Mouse (Mus musculus): ENCODE measurements around the gene Hist1h2ac. TPM values are rescaled to one million over a fixed set of nuclear protein-coding genes. Genes with fewer than 3 reads are reported as not detected.
A peak's percentile ranks its signal among the peaks of the same experiment; 100 is the strongest.
"Not testable (repeated sequence)": the region's sequence is repeated elsewhere in the genome, so short reads cannot be mapped to it uniquely, and the experiment has no call there.

Hist1h2ac gene
- polyA plus RNA-seq (2014; fragmentation: Nextera tagmentation; extraction: Ambion mirVana), result 0.17 and 0.41 TPM in 2 replicates

GRCm38 (mm10) chr13:23683755-23684281, at the start of gene Hist1h2ac, which contains the start of gene Hist1h2bc:
TSS of gene Hist1h2ac (minus strand) at chr13:23683948.
TSS of gene Hist1h2bc (plus strand) at chr13:23684199.
- H3K27me3 ChIP-seq (ENCODE audit: control insufficient read depth, insufficient read depth, low read length), result no peaks in the 10 kb centered on the region
- no peaks in the 10 kb centered on the region for H3K36me3 ChIP-seq (ENCODE audit: control insufficient read depth, insufficient read depth, low read length)
- under 1% methylated on average over 32 of the region's 32 CpGs for WGBS
- ATAC-seq (ENCODE audit: low read depth), result peak; percentile 99
- H3K4me1 ChIP-seq (ENCODE audit: control insufficient read depth, insufficient read depth, low read length), result peaks cover 14% of the 10 kb centered on the region; the same call in 1 of the 2 replicates
- H3K9me3 ChIP-seq (ENCODE audit: control insufficient read depth, low read length), result no peaks in the 10 kb centered on the region
- peak within 1 kb of the TSS; percentile 63 for H3K9ac ChIP-seq (replicated peaks; ENCODE audit: low read depth, low read length)
- H3K4me2 ChIP-seq (ENCODE audit: low read depth, low read length), result peak within 1 kb of the TSS; percentile 77
- H3K27ac ChIP-seq (ENCODE audit: low read depth, low read length), result peak within 1 kb of the TSS; percentile 92
- H3K4me3 ChIP-seq (ENCODE audit: low read depth, low read length), result peak within 1 kb of the TSS; percentile 51

GRCm38 (mm10) chr13:23732156-23732804, 48.5 kb upstream of the Hist1h2ac start:
- Histone ChIP-seq H3K9ac (replicated peaks; ENCODE audit: low read depth, low read length) (no peak overlapping the region), H3K4me1 (ENCODE audit: control insufficient read depth, insufficient read depth, low read length) (no peaks in the 10 kb centered on the region), H3K36me3 (ENCODE audit: control insufficient read depth, insufficient read depth, low read length) (no peaks in the 10 kb centered on the region), H3K4me2 (ENCODE audit: low read depth, low read length) (no peak overlapping the region), H3K4me3 (ENCODE audit: low read depth, low read length) (no peak overlapping the region), H3K27me3 (ENCODE audit: control insufficient read depth, insufficient read depth, low read length) (no peaks in the 10 kb centered on the region), H3K27ac (ENCODE audit: low read depth, low read length) (no peak overlapping the region), H3K9me3 (ENCODE audit: control insufficient read depth, low read length) (no peaks in the 10 kb centered on the region)
- WGBS, result 25% methylated on average over 8 of the region's 8 CpGs
- no peak; the same call in 1 of the 2 replicates for ATAC-seq (ENCODE audit: low read depth)

GRCm38 (mm10) chr13:23730479-23730878, 46.7 kb upstream of the Hist1h2ac start:
- Histone ChIP-seq H3K4me1 (ENCODE audit: control insufficient read depth, insufficient read depth, low read length) (no peaks in the 10 kb centered on the region), H3K36me3 (ENCODE audit: control insufficient read depth, insufficient read depth, low read length) (no peaks in the 10 kb centered on the region), H3K27ac (ENCODE audit: low read depth, low read length) (no peak overlapping the region), H3K4me3 (ENCODE audit: low read depth, low read length) (no peak overlapping the region), H3K9me3 (ENCODE audit: control insufficient read depth, low read length) (no peaks in the 10 kb centered on the region), H3K27me3 (ENCODE audit: control insufficient read depth, insufficient read depth, low read length) (no peaks in the 10 kb centered on the region), H3K9ac (replicated peaks; ENCODE audit: low read depth, low read length) (no peak overlapping the region), H3K4me2 (ENCODE audit: low read depth, low read length) (no peak overlapping the region)
- ATAC-seq (ENCODE audit: low read depth), result no peak
- WGBS, result 35% methylated on average over 8 of the region's 8 CpGs

- Histone ChIP-seq H3K36me3 (ENCODE audit: control insufficient read depth, insufficient read depth, low read length) (no peaks in the 10 kb centered on the region), H3K9me3 (ENCODE audit: control insufficient read depth, low read length) (no peaks in the 10 kb centered on the region), H3K4me2 (ENCODE audit: low read depth, low read length) (no peak overlapping the region), H3K27me3 (ENCODE audit: control insufficient read depth, insufficient read depth, low read length) (no peaks in the 10 kb centered on the region), H3K9ac (replicated peaks; ENCODE audit: low read depth, low read length) (no peak overlapping the region), H3K4me3 (ENCODE audit: low read depth, low read length) (no peak overlapping the region), H3K4me1 (ENCODE audit: control insufficient read depth, insufficient read depth, low read length) (no peaks in the 10 kb centered on the region), H3K27ac (ENCODE audit: low read depth, low read length) (no peak overlapping the region)
- ATAC-seq (ENCODE audit: low read depth), result no peak
- 92% methylated on average over 5 of the region's 5 CpGs for WGBS
Measured at GRCm38 (mm10) chr13:23729706-23730105, 46.0 kb upstream of the Hist1h2ac start.

GRCm38 (mm10) chr13:23729192-23729525, 45.4 kb upstream of the Hist1h2ac start:
- 92% methylated on average over 9 of the region's 9 CpGs for WGBS
- Histone ChIP-seq H3K27ac (ENCODE audit: low read depth, low read length) (no peak overlapping the region), H3K4me1 (ENCODE audit: control insufficient read depth, insufficient read depth, low read length) (no peaks in the 10 kb centered on the region), H3K4me3 (ENCODE audit: low read depth, low read length) (no peak overlapping the region), H3K27me3 (ENCODE audit: control insufficient read depth, insufficient read depth, low read length) (no peaks in the 10 kb centered on the region), H3K9me3 (ENCODE audit: control insufficient read depth, low read length) (no peaks in the 10 kb centered on the region), H3K36me3 (ENCODE audit: control insufficient read depth, insufficient read depth, low read length) (no peaks in the 10 kb centered on the region), H3K9ac (replicated peaks; ENCODE audit: low read depth, low read length) (no peak overlapping the region), H3K4me2 (ENCODE audit: low read depth, low read length) (no peak overlapping the region)
- no peak for ATAC-seq (ENCODE audit: low read depth)

GRCm38 (mm10) chr13:23728472-23729191, 44.9 kb upstream of the Hist1h2ac start:
- H3K9me3 ChIP-seq (ENCODE audit: control insufficient read depth, low read length), result no peaks in the 10 kb centered on the region
- no peak overlapping the region for H3K9ac ChIP-seq (replicated peaks; ENCODE audit: low read depth, low read length)
- no peak for ATAC-seq (ENCODE audit: low read depth)
- H3K4me3 ChIP-seq (ENCODE audit: low read depth, low read length), result no peak overlapping the region
- no peaks in the 10 kb centered on the region for H3K27me3 ChIP-seq (ENCODE audit: control insufficient read depth, insufficient read depth, low read length)
- H3K27ac ChIP-seq (ENCODE audit: low read depth, low read length), result no peak overlapping the region
- H3K36me3 ChIP-seq (ENCODE audit: control insufficient read depth, insufficient read depth, low read length), result no peaks in the 10 kb centered on the region
- no peaks in the 10 kb centered on the region for H3K4me1 ChIP-seq (ENCODE audit: control insufficient read depth, insufficient read depth, low read length)
- 90% methylated on average over 18 of the region's 18 CpGs for WGBS
- H3K4me2 ChIP-seq (ENCODE audit: low read depth, low read length), result no peak overlapping the region

- H3K9ac ChIP-seq (replicated peaks; ENCODE audit: low read depth, low read length), result no peak overlapping the region
- no peaks in the 10 kb centered on the region for H3K36me3 ChIP-seq (ENCODE audit: control insufficient read depth, insufficient read depth, low read length)
- no peak overlapping the region for H3K4me3 ChIP-seq (ENCODE audit: low read depth, low read length)
- no peak overlapping the region for H3K4me2 ChIP-seq (ENCODE audit: low read depth, low read length)
- H3K4me1 ChIP-seq (ENCODE audit: control insufficient read depth, insufficient read depth, low read length), result no peaks in the 10 kb centered on the region
- no peaks in the 10 kb centered on the region for H3K27me3 ChIP-seq (ENCODE audit: control insufficient read depth, insufficient read depth, low read length)
- WGBS, result 33% methylated on average over 1 of the region's 1 CpGs
- ATAC-seq (ENCODE audit: low read depth), result no peak
- no peaks in the 10 kb centered on the region for H3K9me3 ChIP-seq (ENCODE audit: control insufficient read depth, low read length)
- no peak overlapping the region for H3K27ac ChIP-seq (ENCODE audit: low read depth, low read length)
Measured at GRCm38 (mm10) chr13:23725213-23725612, 41.5 kb upstream of the Hist1h2ac start.

GRCm38 (mm10) chr13:23724239-23724638, 40.5 kb upstream of the Hist1h2ac start:
- Histone ChIP-seq H3K27ac (ENCODE audit: low read depth, low read length) (no peak overlapping the region), H3K4me2 (ENCODE audit: low read depth, low read length) (no peak overlapping the region), H3K9ac (replicated peaks; ENCODE audit: low read depth, low read length) (no peak overlapping the region), H3K27me3 (ENCODE audit: control insufficient read depth, insufficient read depth, low read length) (no peaks in the 10 kb centered on the region), H3K36me3 (ENCODE audit: control insufficient read depth, insufficient read depth, low read length) (no peaks in the 10 kb centered on the region), H3K4me3 (ENCODE audit: low read depth, low read length) (no peak overlapping the region), H3K4me1 (ENCODE audit: control insufficient read depth, insufficient read depth, low read length) (no peaks in the 10 kb centered on the region), H3K9me3 (ENCODE audit: control insufficient read depth, low read length) (no peaks in the 10 kb centered on the region)
- WGBS, result 87% methylated on average over 4 of the region's 4 CpGs
- no peak for ATAC-seq (ENCODE audit: low read depth)

- not testable (repeated sequence) for ATAC-seq (ENCODE audit: low read depth); H3K27ac ChIP-seq (ENCODE audit: low read depth, low read length); H3K4me1 ChIP-seq (ENCODE audit: control insufficient read depth, insufficient read depth, low read length); H3K27me3 ChIP-seq (ENCODE audit: control insufficient read depth, insufficient read depth, low read length); H3K9me3 ChIP-seq (ENCODE audit: control insufficient read depth, low read length); H3K4me2 ChIP-seq (ENCODE audit: low read depth, low read length); H3K4me3 ChIP-seq (ENCODE audit: low read depth, low read length); H3K9ac ChIP-seq (replicated peaks; ENCODE audit: low read depth, low read length); H3K36me3 ChIP-seq (ENCODE audit: control insufficient read depth, insufficient read depth, low read length)
- 18% methylated on average over 2 of the region's 2 CpGs for WGBS
Measured at GRCm38 (mm10) chr13:23717593-23718245, 34.0 kb upstream of the Hist1h2ac start.
